Mouse (Mus musculus): ENCODE results near the gene Gm20388.

DNA sequence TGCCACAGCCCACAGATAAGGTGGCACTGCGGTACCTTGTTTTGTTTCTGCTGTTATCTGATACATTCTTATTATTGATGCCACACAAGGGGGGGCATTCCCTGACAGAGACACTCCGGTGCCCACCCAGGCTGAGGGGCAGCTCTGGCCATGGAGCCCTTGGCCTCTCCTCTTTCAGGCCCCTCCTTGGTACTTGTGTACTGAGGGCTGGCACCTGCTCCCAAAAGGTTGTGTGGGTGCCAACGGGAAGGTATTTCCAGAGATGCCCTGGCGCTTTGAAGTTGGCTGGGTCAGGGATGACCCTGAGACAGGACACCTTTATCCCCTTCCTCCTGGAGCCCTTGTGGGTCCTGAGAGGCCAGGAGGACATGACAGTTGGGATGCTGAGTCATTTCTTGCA is 2231.8 kb downstream of the Gm20388 start:
- TF ChIP-seq EP300 (IDR thresholded peaks at IDR 0.05; ENCODE audit: insufficient read depth, low read depth, low read length): no peak
- TF ChIP-seq CTCF (IDR thresholded peaks at IDR 0.05; ENCODE audit: low read depth, low read length): no peak

Data from ES-Bruce4 (cell line).